Mouse (Mus musculus) liver, embryonic 14.5 days (tissue): Measurements from ENCODE around the gene 9130213A22Rik. TPM values are rescaled to one million over a fixed set of nuclear protein-coding genes. Genes with fewer than 3 reads are reported as not detected.

Source experiments
- ATAC-seq: fragments of 200-750 bp; cut with Nextera tagmentation; 2 replicates; pipeline ENCODE4 v1.8.0; 2017; ENCODE audit warnings: moderate number of reproducible peaks, mild to moderate bottlenecking, moderate library complexity; ENCODE audit not compliant: insufficient read depth
- DNase-seq, 3 experiments: peaks; one replicate each; pipeline ENCODE4 v3.0.0-alpha.2; 2012 to 2013; ENCODE audit warnings: low read depth in 3 of 3, low spot score in 3 of 3
- H3K27ac ChIP-seq: fragments of 300-500 bp; sonication (generic); 2 replicates; pipeline ENCODE4 v1.5.1; 2014; ENCODE audit warnings: moderate library complexity, mild to moderate bottlenecking, control low read depth, inconsistent platforms
- H3K27me3 ChIP-seq: fragments of 300-500 bp; sonication (generic); 2 replicates; pipeline ENCODE4 v1.6.1; 2014; ENCODE audit warnings: mild to moderate bottlenecking, low read length, moderate library complexity; ENCODE audit not compliant: control insufficient read depth, insufficient read depth
- H3K36me3 ChIP-seq: fragments of 300-500 bp; sonication (generic); replicated peaks from 2 replicates; pipeline ENCODE4 v1.6.1; 2014; ENCODE audit warnings: low read depth; ENCODE audit not compliant: control insufficient read depth, insufficient read depth
- H3K4me1 ChIP-seq, 2 experiments: fragments of 200-500 bp in 1 of 2; fragments of 300-500 bp in 1 of 2; sonication (generic) in 1 of 2; replicated peaks; 2 replicates each; pipeline ENCODE4 v1.6.1; 2012 to 2014; ENCODE audit warnings: antibody characterized with exemption in 1 of 2, inconsistent platforms in 1 of 2, low read length in 1 of 2; ENCODE audit not compliant: control insufficient read depth in 2 of 2, insufficient read depth in 2 of 2
- H3K4me2 ChIP-seq: fragments of 300-500 bp; sonication (generic); 2 replicates; pipeline ENCODE4 v1.6.1; 2014; ENCODE audit warnings: low read depth, mild to moderate bottlenecking, control low read depth, moderate library complexity
- H3K4me3 ChIP-seq, 2 experiments: fragments of 200-500 bp in 1 of 2; fragments of 300-500 bp in 1 of 2; sonication (generic) in 1 of 2; 2 replicates each; pipeline ENCODE4 v1.5.1; 2012 to 2014; ENCODE audit warnings: low read depth in 2 of 2, low read length in 2 of 2, mild to moderate bottlenecking in 2 of 2, control low read depth in 1 of 2, inconsistent platforms in 1 of 2, moderate library complexity in 1 of 2; ENCODE audit not compliant: insufficient read depth in 1 of 2
- H3K9ac ChIP-seq: fragments of 300-500 bp; sonication (generic); replicated peaks from 2 replicates; pipeline ENCODE4 v1.6.1; 2014; ENCODE audit warnings: mild to moderate bottlenecking, control low read depth, moderate library complexity
- H3K9me3 ChIP-seq: fragments of 300-500 bp; sonication (generic); 2 replicates; pipeline ENCODE4 v1.6.1; 2016; ENCODE audit warnings: low read length, mixed read lengths; ENCODE audit not compliant: control insufficient read depth
- CTCF ChIP-seq: IDR thresholded peaks from 2 replicates; pipeline ENCODE4 v1.5.1; 2016; ENCODE audit warnings: antibody characterized with exemption, low read depth, control low read depth
- EP300 ChIP-seq: IDR thresholded peaks from 2 replicates; pipeline ENCODE4 v1.6.1; 2016; ENCODE audit warnings: antibody characterized with exemption, low read depth
- WGBS: fragments of 180-500 bp; shearing (Covaris S2); extraction: QIAGEN DNeasy Blood & Tissue Kit; methylation state at CpG from one replicate; pipeline ENCODE4 v1.1.7; 2014; ENCODE audit not compliant: insufficient replicate concordance; 5-methylcytosine and 5-hydroxymethylcytosine counted together
- polyA plus RNA-seq, 2 experiments: library from polyadenylated mRNA; depleted of rRNA in 1 of 2; stranded (reverse) in 1 of 2; unstranded in 1 of 2; fragments of >200 nt; fragmentation: Nextera tagmentation in 1 of 2; extraction: Ambion mirVana in 1 of 2; gene quantifications; 2 replicates each; pipeline versions ENCODE4 v1.2.1 to v1.2.3; 2012 to 2014

Gene 9130213A22Rik
- polyA plus RNA-seq, 2 experiments, result 0.08 TPM; not detected in 1

DNA sequence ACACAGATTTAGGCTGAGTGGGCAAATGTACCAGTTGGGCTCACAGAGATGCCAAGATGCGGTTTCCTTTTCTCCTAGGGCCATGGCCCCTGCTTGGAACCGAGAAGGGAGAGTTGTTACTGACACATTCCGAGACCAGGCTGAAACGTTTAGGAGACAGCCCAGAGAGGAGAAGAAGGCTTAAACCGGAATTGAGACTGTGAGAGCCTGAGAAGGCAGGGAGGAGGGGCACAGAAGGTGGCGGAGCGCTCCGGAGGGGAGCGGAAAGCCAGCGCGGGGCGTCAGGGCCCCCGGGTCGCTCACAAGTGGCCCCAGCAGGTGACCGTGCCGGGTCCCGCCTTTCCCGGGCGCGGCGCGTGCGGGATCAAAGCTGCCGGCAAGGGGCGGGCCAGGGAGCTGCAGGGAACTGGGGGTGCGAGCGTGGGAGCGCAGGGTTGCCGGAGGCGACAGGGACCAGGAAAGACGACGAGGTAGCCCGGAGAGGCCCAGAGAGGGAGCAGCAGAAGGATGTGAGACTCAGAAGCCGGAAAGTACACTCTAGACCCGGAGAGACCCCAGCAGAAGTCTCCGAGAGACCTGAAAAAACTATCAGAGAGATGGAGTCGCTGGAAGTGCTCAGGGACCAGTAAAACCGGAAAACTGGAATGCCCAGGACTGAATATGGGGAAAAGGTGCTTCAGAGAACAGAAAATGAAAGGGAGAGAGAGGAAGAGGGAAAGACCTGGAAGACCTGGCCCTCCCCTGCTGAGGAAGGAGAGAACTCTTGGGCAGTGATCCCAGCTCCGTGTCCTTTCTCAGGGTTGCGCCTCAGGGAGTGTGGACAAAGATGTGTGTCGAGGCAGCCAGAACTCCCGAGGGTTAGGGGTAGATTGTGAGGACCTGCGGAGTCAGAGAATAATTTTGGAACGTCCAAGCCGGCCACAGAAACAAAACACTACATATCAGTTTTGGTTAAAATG, 4.4 kb downstream of the 9130213A22Rik start:
- H3K4me3 ChIP-seq, result peak overlapping the region; percentile 68 to 81
- H3K4me2 ChIP-seq, result peak overlapping the region; percentile 96
- WGBS, result under 1% methylated on average over 45 of the region's 45 CpGs
- DNase-seq, result peak in 1 of 3 experiments; percentile 60
- peak overlapping the region; percentile 58 for H3K9ac ChIP-seq
- peaks cover 36% of the 10 kb centered on the region for H3K27me3 ChIP-seq
- H3K4me1 ChIP-seq, result peaks cover 10 to 15% of the 10 kb centered on the region in 2 experiments
- no peaks in the 10 kb centered on the region for H3K9me3 ChIP-seq
- TF ChIP-seq EP300 (no peak), CTCF (no peak)
- no peaks in the 10 kb centered on the region for H3K36me3 ChIP-seq
- ATAC-seq, result peak; percentile 38
- no peak overlapping the region for H3K27ac ChIP-seq

- no peaks in the 10 kb centered on the region for H3K9me3 ChIP-seq
- H3K4me2 ChIP-seq, result peak overlapping the region; percentile 96; the same call in 1 of the 2 replicates
- peaks cover 25% of the 10 kb centered on the region for H3K27me3 ChIP-seq
- ATAC-seq, result no peak
- no peak overlapping the region; a peak in 1 of 4 replicates for H3K4me3 ChIP-seq
- no peaks in the 10 kb centered on the region for H3K36me3 ChIP-seq
- H3K4me1 ChIP-seq, result peaks cover 5 to 18% of the 10 kb centered on the region in 2 experiments
- no peak overlapping the region for H3K9ac ChIP-seq
- DNase-seq, result no peak
- WGBS, result 48% methylated on average over 5 of the region's 5 CpGs
- TF ChIP-seq CTCF (no peak), EP300 (no peak)
- H3K27ac ChIP-seq, result no peak overlapping the region
These were observed 5.5 kb downstream of the 9130213A22Rik start for GRCm38 (mm10) chr11:69116843-69117242.

DNA sequence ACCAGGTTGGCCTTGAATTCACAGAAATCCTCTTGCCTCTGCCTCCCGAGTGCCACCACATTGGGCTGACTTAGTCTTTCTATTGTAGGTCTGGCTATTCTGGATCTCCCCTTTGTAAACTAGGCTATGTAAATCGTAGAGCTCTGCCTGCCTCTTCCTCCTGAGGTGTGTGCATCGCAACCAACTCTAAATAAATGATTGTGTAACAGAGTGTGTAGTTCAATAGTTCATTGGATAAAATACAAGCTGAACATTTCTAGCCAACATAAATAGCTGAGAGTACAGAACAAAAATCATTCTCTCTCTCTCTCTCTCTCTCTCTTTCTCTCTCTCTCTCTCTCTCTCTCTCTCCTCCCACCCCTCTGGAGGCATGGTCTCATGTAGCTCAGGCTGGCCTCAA, 7.8 kb downstream of the 9130213A22Rik start:
- ATAC-seq (no peak), DNase-seq (no peak)
- Histone ChIP-seq H3K4me3 (no peak overlapping the region), H3K27ac (no peak overlapping the region), H3K4me2 (no peak overlapping the region), H3K27me3 (peaks cover 2% of the 10 kb centered on the region; the same call in 1 of the 2 replicates), H3K4me1 (peaks cover 9 to 31% of the 10 kb centered on the region in 2 experiments), H3K36me3 (no peaks in the 10 kb centered on the region), H3K9ac (no peak overlapping the region), H3K9me3 (no peaks in the 10 kb centered on the region)
- TF ChIP-seq EP300 (no peak), CTCF (no peak)
- whole genome bisulfite sequencing, result 61% methylated on average over 3 of the region's 3 CpGs

- DNase-seq (no peak), ATAC-seq (no peak)
- Histone ChIP-seq H3K9me3 (no peaks in the 10 kb centered on the region), H3K36me3 (no peaks in the 10 kb centered on the region), H3K9ac (no peak overlapping the region), H3K4me2 (no peak overlapping the region), H3K27me3 (no peaks in the 10 kb centered on the region; the same call in 1 of the 2 replicates), H3K4me3 (no peak overlapping the region), H3K27ac (no peak overlapping the region), H3K4me1 (peaks cover 7 to 27% of the 10 kb centered on the region in 2 experiments)
- TF ChIP-seq EP300 (no peak), CTCF (no peak)
- 43% methylated on average over 3 of the region's 3 CpGs for WGBS
These were observed 8.4 kb downstream of the 9130213A22Rik start for GRCm38 (mm10) chr11:69114018-69114417.

GRCm38 (mm10) chr11:69111865-69112264, 10.5 kb downstream of the 9130213A22Rik start:
- no peaks in the 10 kb centered on the region; the same call in 1 of the 2 replicates for H3K27me3 ChIP-seq
- no peak overlapping the region for H3K27ac ChIP-seq
- ATAC-seq (no peak), DNase-seq (no peak)
- WGBS, result 44% methylated on average over 4 of the region's 4 CpGs
- TF ChIP-seq CTCF (no peak), EP300 (no peak)
- H3K4me1 ChIP-seq, result peaks cover 4 to 17% of the 10 kb centered on the region in 2 experiments
- H3K9me3 ChIP-seq, result no peaks in the 10 kb centered on the region
- H3K4me2 ChIP-seq, result peak overlapping the region; percentile 75
- H3K36me3 ChIP-seq, result no peaks in the 10 kb centered on the region; the same call in 1 of the 2 replicates
- no peak overlapping the region; the same call in 1 of the 2 replicates for H3K9ac ChIP-seq
- no peak overlapping the region for H3K4me3 ChIP-seq
